Mouse (Mus musculus) myocyte (in vitro differentiated cells): ENCODE measurements around the gene Mmp14. TPM values are rescaled to one million over a fixed set of nuclear protein-coding genes. Genes with fewer than 3 reads are reported as not detected.
A peak's percentile ranks its signal among the peaks of the same experiment; 100 is the strongest.

Experiments used
- H3K27me3 ChIP-seq: one replicate; pipeline ENCODE4 v1.6.1; 2011; ENCODE audit not compliant: control insufficient read depth, insufficient read depth, insufficient read length
- H3K36me3 ChIP-seq: one replicate; pipeline ENCODE4 v1.6.1; 2011; ENCODE audit not compliant: control insufficient read depth, insufficient read depth
- H3K4me2 ChIP-seq: one replicate; pipeline ENCODE4 v1.6.1; 2011; ENCODE audit warnings: low read depth, control low read depth
- H3K4me3 ChIP-seq: one replicate; pipeline ENCODE4 v1.5.1; 2011; ENCODE audit warnings: mild to moderate bottlenecking, control low read depth, moderate library complexity
- H3K79me2 ChIP-seq: one replicate; pipeline ENCODE4 v1.6.1; 2011; ENCODE audit not compliant: control insufficient read depth, insufficient read depth
- H3ac ChIP-seq: one replicate; pipeline ENCODE4 v1.6.1; 2011; ENCODE audit not compliant: control insufficient read depth, insufficient read length
- CEBPB ChIP-seq: IDR thresholded peaks from 2 replicates; pipeline ENCODE4 v1.6.1; 2011; ENCODE audit warnings: mild to moderate bottlenecking, moderate library complexity; ENCODE audit not compliant: poor library complexity, insufficient read depth, severe bottlenecking
- E2F4 ChIP-seq: IDR thresholded peaks from one replicate; pipeline ENCODE4 v1.6.1; 2011; ENCODE audit warnings: mild to moderate bottlenecking, control low read depth, moderate library complexity; ENCODE audit not compliant: insufficient read depth
- MAX ChIP-seq: IDR thresholded peaks from one replicate; pipeline ENCODE4 v1.6.1; 2011; ENCODE audit warnings: low read depth, mild to moderate bottlenecking, control low read depth
- MYOD1 ChIP-seq, 3 experiments: IDR thresholded peaks; one replicate each; pipeline ENCODE4 v1.6.1; 2011; ENCODE audit warnings: control low read depth in 2 of 3, low read depth in 2 of 3, mild to moderate bottlenecking in 2 of 3, moderate library complexity in 1 of 3; ENCODE audit not compliant: insufficient read length in 2 of 3, control insufficient read depth in 1 of 3
- MYOG ChIP-seq, 3 experiments: IDR thresholded peaks; one replicate each; pipeline ENCODE4 v1.6.1; 2011; ENCODE audit warnings: control low read depth in 2 of 3, low read depth in 2 of 3, mild to moderate bottlenecking in 2 of 3; ENCODE audit not compliant: insufficient read length in 2 of 3, control insufficient read depth in 1 of 3, insufficient read depth in 1 of 3
- POLR2A ChIP-seq: IDR thresholded peaks from one replicate; pipeline ENCODE4 v1.6.1; 2011; ENCODE audit warnings: low read depth, mild to moderate bottlenecking, control low read depth, moderate library complexity; ENCODE audit not compliant: insufficient read length
- POLR2AphosphoS2 ChIP-seq: IDR thresholded peaks from one replicate; pipeline ENCODE4 v1.6.1; 2011; ENCODE audit warnings: low read depth, control low read depth; ENCODE audit not compliant: insufficient read length
- REST ChIP-seq: IDR thresholded peaks from one replicate; pipeline ENCODE4 v1.6.1; 2011; ENCODE audit warnings: mild to moderate bottlenecking, control low read depth, moderate library complexity; ENCODE audit not compliant: insufficient read depth, insufficient read length
- SRF ChIP-seq: IDR thresholded peaks from one replicate; pipeline ENCODE4 v1.6.1; 2011; ENCODE audit warnings: low read depth; ENCODE audit not compliant: control insufficient read depth, insufficient read length
- TCF12 ChIP-seq: IDR thresholded peaks from one replicate; pipeline ENCODE4 v1.6.1; 2011; ENCODE audit warnings: mild to moderate bottlenecking, control low read depth; ENCODE audit not compliant: poor library complexity, insufficient read depth, severe bottlenecking
- TCF3 ChIP-seq: IDR thresholded peaks from one replicate; pipeline ENCODE4 v1.6.1; 2011; ENCODE audit warnings: low read depth, control low read depth; ENCODE audit not compliant: insufficient read length
- USF1 ChIP-seq: IDR thresholded peaks from one replicate; pipeline ENCODE4 v1.6.1; 2011; ENCODE audit warnings: low read depth, mild to moderate bottlenecking, control low read depth, moderate library complexity
- polyA plus RNA-seq: library from polyadenylated mRNA; unstranded; fragments of >200 nt; fragmentation: generic; extraction: Trizol; gene quantifications from one replicate; pipeline ENCODE4 v1.2.1, GENCODE M21; 2012; ENCODE audit warnings: missing spikeins

The Mmp14 gene
- polyA plus RNA-seq, 1 experiment, result 108 TPM

DNA sequence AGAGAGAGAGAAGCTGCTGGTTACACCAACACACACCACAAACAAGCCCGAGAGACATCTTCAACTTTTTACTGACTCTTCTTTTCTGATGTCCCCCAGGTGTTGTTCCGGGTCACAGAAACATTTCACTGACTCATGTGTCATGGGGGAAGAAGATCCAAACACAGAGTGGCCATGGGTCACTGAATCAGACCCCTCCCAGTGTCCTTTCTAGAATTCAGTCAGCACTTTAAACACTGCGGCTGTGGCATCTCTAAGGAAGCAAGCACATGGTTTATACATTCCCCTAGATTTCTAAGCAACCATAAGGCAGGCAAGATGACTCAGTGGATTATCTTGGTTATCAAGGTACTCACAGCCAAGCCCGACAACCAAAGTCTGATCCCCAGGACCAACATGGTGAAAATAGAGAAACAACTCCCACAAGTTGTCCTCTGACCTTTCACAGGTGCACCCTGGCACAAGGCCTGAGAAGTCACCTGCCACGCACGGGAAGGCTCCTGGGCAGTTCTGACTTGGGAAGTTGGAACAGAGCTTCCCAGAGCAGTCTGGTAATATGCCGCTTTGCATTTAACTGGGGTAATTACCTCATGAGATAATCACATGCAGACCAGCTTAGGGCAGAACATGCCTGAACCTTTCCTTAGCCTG lies 45.3 kb upstream of the Mmp14 start:
- Histone ChIP-seq H3K27me3 (no peaks in the 10 kb centered on the region), H3K4me2 (no peak overlapping the region), H3K36me3 (no peaks in the 10 kb centered on the region), H3K79me2 (no peaks in the 10 kb centered on the region), H3ac (no peak overlapping the region), H3K4me3 (no peak overlapping the region)
- TF ChIP-seq SRF (no peak), TCF12 (no peak), POLR2A (no peak), TCF3 (no peak), POLR2AphosphoS2 (no peak), MYOG (IDR thresholded peaks at IDR 0.05; ENCODE audit: control insufficient read depth in 1 of 3, insufficient read depth in 1 of 3, insufficient read length in 2 of 3, low read depth in 2 of 3) (no peak), MYOD1 (IDR thresholded peaks at IDR 0.05; ENCODE audit: control insufficient read depth in 1 of 3, insufficient read length in 2 of 3, low read depth in 2 of 3) (no peak), USF1 (no peak), REST (no peak), CEBPB (no peak), E2F4 (no peak)

GRCm38 (mm10) chr14:54387546-54387945 lies 43.9 kb upstream of the Mmp14 start:
- H3K4me3 ChIP-seq, result no peak overlapping the region
- H3ac ChIP-seq, result no peak overlapping the region
- no peaks in the 10 kb centered on the region for H3K36me3 ChIP-seq
- TF ChIP-seq MYOD1 (IDR thresholded peaks at IDR 0.05; ENCODE audit: control insufficient read depth in 1 of 3, insufficient read length in 2 of 3, low read depth in 2 of 3), result peak in 2 of 3 experiments; percentile 27 to 45
- TF ChIP-seq MYOG (IDR thresholded peaks at IDR 0.05; ENCODE audit: control insufficient read depth in 1 of 3, insufficient read depth in 1 of 3, insufficient read length in 2 of 3, low read depth in 2 of 3), result no peak
- no peaks in the 10 kb centered on the region for H3K27me3 ChIP-seq
- H3K79me2 ChIP-seq, result no peaks in the 10 kb centered on the region
- no peak overlapping the region for H3K4me2 ChIP-seq

DNA sequence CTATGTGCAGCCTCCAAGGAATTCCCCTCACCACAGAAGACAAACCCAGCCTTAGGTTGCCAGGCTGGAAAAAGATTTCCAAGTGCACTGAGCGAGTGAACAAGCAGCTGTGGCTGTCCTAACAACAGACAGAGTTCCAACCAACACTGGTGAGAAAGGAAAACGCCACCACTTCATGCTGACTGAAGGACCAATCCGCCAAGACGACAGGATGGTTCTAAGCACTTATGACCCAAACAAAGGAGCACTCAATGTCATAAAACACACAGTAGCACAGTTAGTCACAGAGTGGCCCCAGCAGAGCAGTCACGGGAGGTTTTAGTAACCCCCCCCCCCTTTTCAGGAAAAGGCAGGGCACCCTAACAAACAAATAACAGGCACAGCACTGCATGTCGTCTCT lies 40.6 kb upstream of the Mmp14 start:
- TF ChIP-seq TCF12 (no peak), TCF3 (no peak), POLR2AphosphoS2 (no peak), CEBPB (no peak), USF1 (no peak), SRF (no peak), MYOG (IDR thresholded peaks at IDR 0.05; ENCODE audit: control insufficient read depth in 1 of 3, insufficient read depth in 1 of 3, insufficient read length in 2 of 3, low read depth in 2 of 3) (no peak), E2F4 (no peak), REST (no peak)
- no peak overlapping the region for H3K4me3 ChIP-seq
- no peaks in the 10 kb centered on the region for H3K27me3 ChIP-seq
- no peaks in the 10 kb centered on the region for H3K36me3 ChIP-seq
- no peak overlapping the region for H3ac ChIP-seq
- no peaks in the 10 kb centered on the region for H3K79me2 ChIP-seq
- H3K4me2 ChIP-seq, result no peak overlapping the region

DNA sequence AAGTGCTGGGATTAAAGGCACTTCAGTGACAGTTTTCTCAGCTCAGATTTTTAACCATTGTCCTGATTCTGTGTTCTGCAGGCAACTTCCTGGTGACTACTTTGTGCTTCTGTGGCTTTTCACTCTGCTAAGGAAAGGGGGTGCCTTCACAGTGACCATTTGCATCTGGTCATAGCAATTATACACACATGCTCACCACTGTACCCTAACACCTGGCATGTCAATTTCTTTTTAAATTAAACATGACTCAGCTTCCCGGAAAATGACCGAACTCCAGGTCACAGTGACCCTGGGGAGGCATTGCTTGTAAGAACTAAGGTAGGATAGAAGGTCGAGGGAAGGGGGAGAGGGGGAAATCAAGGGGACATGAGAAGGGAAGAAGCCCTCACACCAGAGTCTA lies 37.6 kb upstream of the Mmp14 start:
- H3K79me2 ChIP-seq, result no peaks in the 10 kb centered on the region
- no peak overlapping the region for H3K4me3 ChIP-seq
- peak overlapping the region; percentile 13 for H3K4me2 ChIP-seq
- H3ac ChIP-seq, result no peak overlapping the region
- no peaks in the 10 kb centered on the region for H3K36me3 ChIP-seq
- peak; percentile 39 to 55 (median 46) for TF ChIP-seq MYOD1 (IDR thresholded peaks at IDR 0.05; ENCODE audit: control insufficient read depth in 1 of 3, insufficient read length in 2 of 3, low read depth in 2 of 3)
- TF ChIP-seq SRF, result no peak
- no peak for TF ChIP-seq MAX
- no peaks in the 10 kb centered on the region for H3K27me3 ChIP-seq

DNA sequence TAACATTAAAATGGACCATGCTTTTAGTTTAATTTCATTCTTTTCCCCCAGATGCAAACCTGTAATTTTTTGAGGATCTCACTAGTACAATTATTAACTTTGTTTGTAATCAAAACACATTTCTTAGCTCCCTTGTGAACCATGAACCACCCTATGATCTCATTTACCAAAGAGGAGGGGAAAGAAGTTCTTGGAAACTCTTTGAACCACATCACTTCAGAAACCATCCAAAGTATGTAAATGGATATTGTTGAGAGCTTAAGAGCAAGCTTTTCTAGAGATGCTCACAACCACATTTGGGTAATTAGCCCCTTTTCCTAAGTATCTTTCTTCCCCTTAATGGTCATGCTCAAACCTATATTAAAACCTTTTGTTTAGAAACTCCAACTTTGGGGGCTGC lies 37.1 kb upstream of the Mmp14 start:
- Histone ChIP-seq H3K4me3 (no peak overlapping the region), H3K36me3 (no peaks in the 10 kb centered on the region), H3K4me2 (no peak overlapping the region), H3K79me2 (no peaks in the 10 kb centered on the region), H3K27me3 (no peaks in the 10 kb centered on the region), H3ac (no peak overlapping the region)
- no peak for TF ChIP-seq REST
- TF ChIP-seq SRF, result no peak
- TF ChIP-seq USF1, result no peak
- TF ChIP-seq MYOG (IDR thresholded peaks at IDR 0.05; ENCODE audit: control insufficient read depth in 1 of 3, insufficient read depth in 1 of 3, insufficient read length in 2 of 3, low read depth in 2 of 3), result no peak
- no peak for TF ChIP-seq MYOD1 (IDR thresholded peaks at IDR 0.05; ENCODE audit: control insufficient read depth in 1 of 3, insufficient read length in 2 of 3, low read depth in 2 of 3)
- no peak for TF ChIP-seq TCF3
- TF ChIP-seq E2F4, result no peak
- no peak for TF ChIP-seq CEBPB
- TF ChIP-seq POLR2AphosphoS2, result no peak
- no peak for TF ChIP-seq TCF12
- no peak for TF ChIP-seq POLR2A
- no peak for TF ChIP-seq MAX
